Mouse (Mus musculus): ENCODE data around the gene Atp6v1b1.
"Not testable (repeated sequence)": the region's sequence is repeated elsewhere in the genome, so short reads cannot be mapped to it uniquely, and the experiment has no call there.

- not testable (repeated sequence) for TF ChIP-seq CTCF (IDR thresholded peaks at IDR 0.05; ENCODE audit: borderline replicate concordance, insufficient read depth, low read length); POLR2A (IDR thresholded peaks at IDR 0.05; ENCODE audit: low read depth, low read length)
Measured at GRCm38 (mm10) chr6:83790533-83790932, 47.7 kb downstream of the Atp6v1b1 start.
